Mouse (Mus musculus) midbrain, embryonic 10.5 days (tissue): ENCODE measurements around the gene Strn4. TPM values are rescaled to one million over a fixed set of nuclear protein-coding genes. Genes with fewer than 3 reads are reported as not detected.
A peak's percentile ranks its signal among the peaks of the same experiment; 100 is the strongest.

Source experiments
- DNase-seq: peaks from one replicate; pipeline ENCODE4 v3.0.0-alpha.2; 2017; ENCODE audit warnings: low spot score
- H3K27ac ChIP-seq: fragments of 300-500 bp; sonication (generic); replicated peaks from 2 replicates; pipeline ENCODE4 v1.5.1; 2016; ENCODE audit warnings: mild to moderate bottlenecking
- H3K27me3 ChIP-seq: fragments of 300-500 bp; sonication (generic); 2 replicates; pipeline ENCODE4 v1.6.1; 2016; ENCODE audit warnings: low read depth, mild to moderate bottlenecking; ENCODE audit not compliant: poor library complexity, severe bottlenecking
- H3K36me3 ChIP-seq: fragments of 300-500 bp; sonication (generic); 2 replicates; pipeline ENCODE4 v1.6.1; 2016; ENCODE audit warnings: mild to moderate bottlenecking, moderate library complexity
- H3K4me1 ChIP-seq: fragments of 300-500 bp; sonication (generic); 2 replicates; pipeline ENCODE4 v1.6.1; 2016
- H3K4me3 ChIP-seq: fragments of 300-500 bp; sonication (generic); 2 replicates; pipeline ENCODE4 v1.5.1; 2016; ENCODE audit warnings: mild to moderate bottlenecking, moderate library complexity
- H3K9me3 ChIP-seq: fragments of 300-500 bp; sonication (generic); replicated peaks from 2 replicates; pipeline ENCODE4 v1.6.1; 2016; ENCODE audit warnings: mild to moderate bottlenecking
- WGBS: fragments of 180-500 bp; shearing (Covaris S2); methylation state at CpG from one replicate; pipeline ENCODE4 v1.1.7; 2016; 5-methylcytosine and 5-hydroxymethylcytosine counted together
- polyA plus RNA-seq: library from polyadenylated mRNA; unstranded; fragments of >200 nt; fragmentation: Nextera tagmentation; extraction: Ambion mirVana; gene quantifications from 2 replicates; pipeline ENCODE4 v1.2.1, GENCODE M21; 2016

The Strn4 gene
- polyA plus RNA-seq, 1 experiment from 2014 or later, result 108 TPM

DNA sequence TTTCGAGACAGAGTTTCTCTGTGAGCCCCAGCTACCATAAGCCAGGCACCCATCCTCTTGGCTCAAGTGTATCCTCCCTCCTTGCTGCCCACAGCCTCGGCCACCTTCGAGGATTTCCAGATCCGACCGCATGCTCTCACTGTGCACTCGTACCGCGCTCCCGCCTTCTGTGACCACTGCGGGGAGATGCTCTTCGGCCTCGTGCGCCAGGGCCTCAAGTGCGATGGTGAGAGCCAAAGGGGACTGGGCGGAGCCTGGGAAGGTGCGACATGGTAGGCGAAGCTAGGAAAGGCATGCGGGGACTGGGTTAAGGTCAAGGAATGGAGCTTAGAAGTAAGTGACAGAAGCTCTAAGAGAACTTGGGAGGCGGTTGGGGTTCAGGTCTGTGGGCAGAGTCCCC is 31.8 kb downstream of the Strn4 start:
- H3K27me3 ChIP-seq, result peaks cover 15% of the 10 kb centered on the region; the same call in 1 of the 2 replicates
- H3K9me3 ChIP-seq, result no peaks in the 10 kb centered on the region
- 88% methylated on average over 19 of the region's 19 CpGs for WGBS
- peaks cover 52% of the 10 kb centered on the region for H3K36me3 ChIP-seq
- DNase-seq, result no peak
- no peak overlapping the region for H3K4me3 ChIP-seq
- H3K4me1 ChIP-seq, result peaks cover 31% of the 10 kb centered on the region
- no peak overlapping the region for H3K27ac ChIP-seq

- WGBS, result 19% methylated on average over 17 of the region's 17 CpGs
- H3K4me3 ChIP-seq, result no peak overlapping the region
- no peaks in the 10 kb centered on the region for H3K9me3 ChIP-seq
- 0 out of 2 replicates have a peak overlapping the region, but pooled peaks have one; percentile 7 for H3K27ac ChIP-seq
- peaks cover 23% of the 10 kb centered on the region for H3K4me1 ChIP-seq
- peaks cover 60% of the 10 kb centered on the region for H3K36me3 ChIP-seq
- H3K27me3 ChIP-seq, result peaks cover 15% of the 10 kb centered on the region; the same call in 1 of the 2 replicates
- DNase-seq, result peak; percentile 55
Observed at GRCm38 (mm10) chr7:16848579-16848978, 32.9 kb downstream of the Strn4 start.

- WGBS, result 91% methylated on average over 4 of the region's 4 CpGs
Observed at GRCm38 (mm10) chr7:16851636-16852035, 35.9 kb downstream of the Strn4 start.

GRCm38 (mm10) chr7:16853302-16853831 is 37.7 kb downstream of the Strn4 start:
- Histone ChIP-seq H3K27ac (no peak overlapping the region), H3K36me3 (peaks cover 94% of the 10 kb centered on the region), H3K4me3 (no peak overlapping the region), H3K9me3 (no peaks in the 10 kb centered on the region), H3K27me3 (no peaks in the 10 kb centered on the region), H3K4me1 (no peaks in the 10 kb centered on the region; the same call in 1 of the 2 replicates)
- WGBS, result 90% methylated on average over 14 of the region's 14 CpGs
- DNase-seq, result no peak

More at GRCm38 (mm10) chr7:16851636-16852035, 35.9 kb downstream of the Strn4 start:
- DNase-seq, result no peak
- H3K4me1 ChIP-seq, result no peaks in the 10 kb centered on the region; the same call in 1 of the 2 replicates
- no peak overlapping the region for H3K4me3 ChIP-seq
- peaks cover 83% of the 10 kb centered on the region for H3K36me3 ChIP-seq
- no peaks in the 10 kb centered on the region for H3K9me3 ChIP-seq
- no peaks in the 10 kb centered on the region for H3K27me3 ChIP-seq
- H3K27ac ChIP-seq, result no peak overlapping the region

- 21% methylated on average over 17 of the region's 17 CpGs for WGBS
- Histone ChIP-seq H3K36me3 (peaks cover 79% of the 10 kb centered on the region), H3K4me3 (no peak overlapping the region)
Observed at GRCm38 (mm10) chr7:16858336-16858735, 42.6 kb downstream of the Strn4 start.

DNA sequence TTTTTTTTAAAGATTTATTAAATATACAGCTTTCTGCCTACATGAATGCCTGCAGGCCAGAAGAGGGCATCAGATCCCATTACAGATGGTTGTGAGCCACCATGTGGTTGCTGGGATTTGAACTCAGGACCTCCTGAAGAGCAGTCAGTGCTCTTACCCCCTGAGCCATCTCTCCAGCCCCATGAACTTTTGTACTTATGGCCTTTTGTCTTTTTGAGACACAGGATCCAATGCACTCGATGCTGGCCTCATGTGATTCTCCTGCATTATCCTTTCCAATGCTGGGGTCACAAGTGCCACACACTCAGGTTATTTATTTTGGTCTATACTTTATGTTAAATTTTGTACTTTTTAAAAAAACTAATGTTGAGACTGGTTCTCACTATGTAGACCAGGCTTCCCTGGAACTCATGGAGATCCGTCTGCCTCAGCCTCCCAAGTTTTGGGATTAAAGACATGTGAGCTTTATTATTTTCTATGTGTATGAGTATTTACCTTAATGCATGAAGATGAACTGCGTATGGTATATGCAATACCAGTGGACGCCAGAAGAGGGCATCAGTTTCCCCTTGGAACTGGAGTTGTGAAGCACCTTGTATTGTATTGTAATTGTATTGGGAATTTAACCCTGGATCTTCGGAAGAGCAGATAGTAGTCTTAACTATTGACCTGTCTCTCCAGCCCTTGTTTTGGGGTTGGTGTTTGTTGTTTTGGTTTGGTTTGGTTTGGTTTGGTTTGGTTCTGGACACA is 44.4 kb downstream of the Strn4 start:
- DNase-seq, result peak; percentile 50
- Histone ChIP-seq H3K36me3 (peaks cover 79% of the 10 kb centered on the region), H3K4me1 (no peaks in the 10 kb centered on the region), H3K4me3 (no peak overlapping the region), H3K27me3 (no peaks in the 10 kb centered on the region), H3K9me3 (0 out of 2 replicates have a peak, but pooled peaks cover 3% of the 10 kb centered on the region), H3K27ac (no peak overlapping the region)
- WGBS, result 33% methylated on average over 5 of the region's 5 CpGs

More at GRCm38 (mm10) chr7:16858336-16858735, 42.6 kb downstream of the Strn4 start:
- DNase-seq, result peak; percentile 36
- Histone ChIP-seq H3K27ac (no peak overlapping the region), H3K4me1 (no peaks in the 10 kb centered on the region), H3K9me3 (no peaks in the 10 kb centered on the region), H3K27me3 (no peaks in the 10 kb centered on the region)

DNA sequence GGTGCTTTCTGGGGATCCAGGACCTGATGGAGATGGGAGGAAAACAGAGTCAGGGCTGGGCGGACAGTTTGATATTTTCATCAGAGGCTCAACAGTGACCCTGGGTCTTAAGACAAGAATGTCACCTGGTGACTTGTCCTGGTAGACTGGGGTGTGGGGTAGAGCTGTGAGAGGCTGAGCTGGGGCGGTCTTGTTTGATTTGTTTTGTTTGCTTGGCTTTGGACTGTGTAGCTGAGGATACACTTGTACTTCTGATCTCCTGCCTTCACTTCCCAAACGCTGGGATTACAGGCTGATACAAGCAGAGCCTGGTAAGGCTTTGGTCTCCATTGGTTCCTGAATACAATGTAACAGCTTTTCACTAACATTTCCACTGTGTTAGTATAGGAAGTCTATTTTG is 51.8 kb downstream of the Strn4 start:
- H3K36me3 ChIP-seq, result peaks cover 66% of the 10 kb centered on the region

DNA sequence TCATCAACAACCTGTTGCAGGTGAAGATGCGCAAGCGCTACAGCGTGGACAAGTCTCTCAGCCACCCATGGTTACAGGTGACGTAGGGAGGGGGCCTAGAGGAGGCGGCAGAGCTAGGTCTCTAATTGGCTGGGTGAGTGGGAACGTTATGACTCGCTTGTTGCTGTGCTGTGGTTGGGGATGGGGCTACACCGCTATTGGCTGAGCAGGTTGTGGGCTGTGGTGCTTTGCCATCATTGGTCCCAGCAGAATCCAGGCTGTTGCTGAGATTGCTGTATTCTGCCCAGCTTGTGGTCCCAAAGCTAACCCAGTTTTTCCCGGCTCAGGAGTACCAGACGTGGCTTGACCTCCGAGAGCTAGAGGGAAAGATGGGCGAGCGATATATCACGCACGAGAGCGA is 53.8 kb downstream of the Strn4 start:
- Histone ChIP-seq H3K4me1 (peaks cover 22% of the 10 kb centered on the region), H3K27me3 (no peaks in the 10 kb centered on the region), H3K36me3 (peaks cover 46% of the 10 kb centered on the region), H3K9me3 (no peaks in the 10 kb centered on the region), H3K27ac (peak overlapping the region; percentile 68), H3K4me3 (peak overlapping the region; percentile 41)
- DNase-seq, result peak; percentile 67
- 10% methylated on average over 16 of the region's 16 CpGs for WGBS

More for the DNA sequence above, 51.8 kb downstream of the Strn4 start:
- H3K4me1 ChIP-seq, result peaks cover 18% of the 10 kb centered on the region
- H3K27me3 ChIP-seq, result no peaks in the 10 kb centered on the region
- no peak overlapping the region for H3K27ac ChIP-seq
- WGBS, result 84% methylated on average over 3 of the region's 3 CpGs
- H3K9me3 ChIP-seq, result 0 out of 2 replicates have a peak, but pooled peaks cover 3% of the 10 kb centered on the region
- H3K4me3 ChIP-seq, result no peak overlapping the region
- DNase-seq, result no peak

DNA sequence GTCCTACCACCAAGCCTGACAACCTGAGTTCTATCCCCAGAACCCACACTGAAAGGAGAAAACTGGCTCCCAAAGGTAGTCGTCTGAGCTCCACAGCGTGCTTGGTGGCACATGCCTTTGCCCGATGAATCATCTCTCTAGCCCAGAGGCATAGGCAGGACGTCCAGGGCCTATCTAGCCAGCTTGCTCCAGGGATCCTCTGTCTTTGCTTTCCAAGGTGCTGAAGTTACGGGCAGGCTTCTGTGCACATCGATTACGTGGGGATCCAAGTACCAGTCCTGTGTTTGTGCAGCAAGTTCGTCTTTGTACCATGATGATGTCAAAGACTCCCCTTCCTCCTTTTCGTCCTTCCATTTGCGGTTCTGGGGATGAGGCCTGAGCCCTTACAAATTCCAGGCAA is 55.9 kb downstream of the Strn4 start:
- Histone ChIP-seq H3K9me3 (no peaks in the 10 kb centered on the region), H3K27ac (no peak overlapping the region), H3K36me3 (peaks cover 28% of the 10 kb centered on the region), H3K27me3 (no peaks in the 10 kb centered on the region), H3K4me1 (peaks cover 38% of the 10 kb centered on the region), H3K4me3 (no peak overlapping the region)
- 86% methylated on average over 10 of the region's 10 CpGs for WGBS
- DNase-seq, result no peak

DNA sequence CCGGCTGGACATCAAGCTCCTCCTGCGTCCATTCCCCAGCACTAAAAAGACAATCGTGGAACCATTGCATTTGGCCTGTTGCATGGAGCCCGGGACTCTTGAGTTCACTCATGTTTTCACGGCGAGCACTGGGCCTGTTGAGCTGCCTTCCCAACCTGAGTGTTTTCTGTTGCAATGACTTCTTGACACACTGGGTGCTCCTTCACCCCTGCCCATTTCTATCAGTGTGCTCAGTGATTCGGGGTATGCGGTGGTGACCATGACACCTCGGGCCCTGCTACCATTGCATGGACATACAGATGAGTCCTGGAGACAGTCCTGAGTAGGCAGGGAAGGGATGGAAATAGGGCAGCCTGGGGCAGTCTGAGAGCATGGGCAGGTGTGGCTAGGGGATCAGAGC is 56.8 kb downstream of the Strn4 start:
- no peaks in the 10 kb centered on the region for H3K27me3 ChIP-seq
- 94% methylated on average over 9 of the region's 9 CpGs for WGBS
- no peak for DNase-seq

DNA sequence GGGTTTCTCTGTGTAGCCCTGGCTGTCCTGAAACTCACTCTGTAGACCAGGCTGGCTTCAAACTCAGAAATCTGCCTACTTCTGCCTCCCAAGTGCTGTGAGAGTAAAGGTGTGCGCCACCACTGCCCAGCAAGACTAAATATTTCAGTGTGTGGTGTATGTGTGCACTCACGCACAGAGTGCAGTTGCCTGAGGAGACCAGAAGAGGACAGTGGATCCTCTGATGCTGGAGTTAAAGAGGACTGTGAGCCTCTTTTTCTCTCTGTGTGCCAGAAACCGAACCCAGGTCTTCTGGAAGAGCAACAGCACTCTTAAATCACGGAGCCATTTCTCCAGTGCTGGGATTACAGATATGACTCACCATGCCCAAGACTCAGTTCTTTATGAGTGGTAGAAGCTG is 57.7 kb downstream of the Strn4 start:
- peaks cover 20% of the 10 kb centered on the region for H3K36me3 ChIP-seq
- no peak overlapping the region for H3K27ac ChIP-seq
- no peaks in the 10 kb centered on the region for H3K27me3 ChIP-seq
- H3K4me1 ChIP-seq, result peaks cover 46% of the 10 kb centered on the region
- H3K4me3 ChIP-seq, result no peak overlapping the region
- WGBS, result 90% methylated on average over 4 of the region's 4 CpGs
- DNase-seq, result no peak
- no peaks in the 10 kb centered on the region for H3K9me3 ChIP-seq

More for the DNA sequence above, 56.8 kb downstream of the Strn4 start:
- Histone ChIP-seq H3K4me3 (no peak overlapping the region), H3K4me1 (peaks cover 46% of the 10 kb centered on the region), H3K9me3 (no peaks in the 10 kb centered on the region), H3K27ac (no peak overlapping the region), H3K36me3 (peaks cover 21% of the 10 kb centered on the region)

GRCm38 (mm10) chr7:16874190-16874589 is 58.5 kb downstream of the Strn4 start:
- Histone ChIP-seq H3K36me3 (peaks cover 23% of the 10 kb centered on the region), H3K27ac (peak overlapping the region; percentile 90), H3K4me1 (peaks cover 51% of the 10 kb centered on the region), H3K9me3 (no peaks in the 10 kb centered on the region), H3K27me3 (no peaks in the 10 kb centered on the region), H3K4me3 (peak overlapping the region; percentile 74)
- DNase-seq, result peak; percentile 81
- 5% methylated on average over 17 of the region's 17 CpGs for WGBS

GRCm38 (mm10) chr7:16874756-16875309 is 59.1 kb downstream of the Strn4 start:
- peaks cover 50% of the 10 kb centered on the region for H3K4me1 ChIP-seq
- H3K4me3 ChIP-seq, result peak overlapping the region; percentile 74
- peak overlapping the region; percentile 90 for H3K27ac ChIP-seq
- H3K9me3 ChIP-seq, result no peaks in the 10 kb centered on the region
- H3K36me3 ChIP-seq, result peaks cover 18% of the 10 kb centered on the region
- WGBS, result under 1% methylated on average over 33 of the region's 33 CpGs
- H3K27me3 ChIP-seq, result no peaks in the 10 kb centered on the region
- peak; percentile 100 for DNase-seq
